Mouse (Mus musculus): Measurements from ENCODE around the gene Rexo4. TPM values are rescaled to one million over a fixed set of nuclear protein-coding genes. Genes with fewer than 3 reads are reported as not detected.

The Rexo4 gene
- polyA plus RNA-seq, 1 experiment from 2014 or later: 32.6 TPM

- DNase-seq (ENCODE audit: low spot score) (no peak), ATAC-seq (ENCODE audit: low FRiP score) (peak; percentile 58; the same call in 1 of the 2 replicates)
- WGBS: 2% methylated on average over 48 of the region's 49 CpGs
- Histone ChIP-seq H3K4me3 (replicated peaks; ENCODE audit: low read length) (peak overlapping the region; percentile 71), H3K9me3 (ENCODE audit: control insufficient read depth, low read length) (no peaks in the 10 kb centered on the region), H3K27me3 (ENCODE audit: control insufficient read depth, insufficient read depth, low read length) (no peaks in the 10 kb centered on the region), H3K9ac (peak overlapping the region; percentile 89), H3K4me1 (replicated peaks; ENCODE audit: control insufficient read depth, insufficient read depth, low read length) (peaks cover 17% of the 10 kb centered on the region), H3K4me2 (replicated peaks) (peak overlapping the region; percentile 94), H3K36me3 (replicated peaks; ENCODE audit: control insufficient read depth, insufficient read depth) (0 out of 2 replicates have a peak, but pooled peaks cover 26% of the 10 kb centered on the region), H3K27ac (peak overlapping the region; percentile 73)
These were observed 31.5 kb downstream of the Rexo4 start for GRCm38 (mm10) chr2:26932473-26933303.

GRCm38 (mm10) chr2:26930390-26930789 lies 33.8 kb downstream of the Rexo4 start:
- Histone ChIP-seq H3K27ac (no peak overlapping the region), H3K4me2 (replicated peaks) (no peak overlapping the region), H3K9ac (no peak overlapping the region), H3K36me3 (replicated peaks; ENCODE audit: control insufficient read depth, insufficient read depth) (peaks cover 47% of the 10 kb centered on the region), H3K9me3 (ENCODE audit: control insufficient read depth, low read length) (no peaks in the 10 kb centered on the region), H3K4me3 (replicated peaks; ENCODE audit: low read length) (no peak overlapping the region), H3K4me1 (replicated peaks; ENCODE audit: control insufficient read depth, insufficient read depth, low read length) (peaks cover 17% of the 10 kb centered on the region), H3K27me3 (ENCODE audit: control insufficient read depth, insufficient read depth, low read length) (no peaks in the 10 kb centered on the region)
- ATAC-seq (ENCODE audit: low FRiP score) (no peak), DNase-seq (ENCODE audit: low spot score) (peak; percentile 63)
- 33% methylated on average over 1 of the region's 1 CpGs for WGBS

GRCm38 (mm10) chr2:26927745-26928476 lies 36.3 kb downstream of the Rexo4 start:
- H3K4me2 ChIP-seq (replicated peaks): no peak overlapping the region
- no peak for DNase-seq (ENCODE audit: low spot score)
- H3K9me3 ChIP-seq (ENCODE audit: control insufficient read depth, low read length): no peaks in the 10 kb centered on the region
- peaks cover 17% of the 10 kb centered on the region for H3K4me1 ChIP-seq (replicated peaks; ENCODE audit: control insufficient read depth, insufficient read depth, low read length)
- H3K9ac ChIP-seq: no peak overlapping the region
- peaks cover 71% of the 10 kb centered on the region for H3K36me3 ChIP-seq (replicated peaks; ENCODE audit: control insufficient read depth, insufficient read depth)
- H3K27me3 ChIP-seq (ENCODE audit: control insufficient read depth, insufficient read depth, low read length): no peaks in the 10 kb centered on the region
- ATAC-seq (ENCODE audit: low FRiP score): no peak
- WGBS: 89% methylated on average over 6 of the region's 6 CpGs
- H3K27ac ChIP-seq: no peak overlapping the region
- no peak overlapping the region for H3K4me3 ChIP-seq (replicated peaks; ENCODE audit: low read length)

GRCm38 (mm10) chr2:26921784-26922183 lies 42.4 kb downstream of the Rexo4 start:
- Histone ChIP-seq H3K4me1 (replicated peaks; ENCODE audit: control insufficient read depth, insufficient read depth, low read length) (peaks cover 11% of the 10 kb centered on the region), H3K4me3 (replicated peaks; ENCODE audit: low read length) (no peak overlapping the region), H3K27ac (no peak overlapping the region), H3K9ac (no peak overlapping the region), H3K4me2 (replicated peaks) (no peak overlapping the region), H3K36me3 (replicated peaks; ENCODE audit: control insufficient read depth, insufficient read depth) (peaks cover 91% of the 10 kb centered on the region), H3K9me3 (ENCODE audit: control insufficient read depth, low read length) (no peaks in the 10 kb centered on the region), H3K27me3 (ENCODE audit: control insufficient read depth, insufficient read depth, low read length) (no peaks in the 10 kb centered on the region)
- no peak for DNase-seq (ENCODE audit: low spot score)
- 86% methylated on average over 9 of the region's 9 CpGs for WGBS
- no peak for ATAC-seq (ENCODE audit: low FRiP score)

GRCm38 (mm10) chr2:26920190-26920855 lies 43.9 kb downstream of the Rexo4 start:
- 91% methylated on average over 6 of the region's 6 CpGs for WGBS

GRCm38 (mm10) chr2:26919684-26920083 lies 44.5 kb downstream of the Rexo4 start:
- H3K9me3 ChIP-seq (ENCODE audit: control insufficient read depth, low read length): no peaks in the 10 kb centered on the region
- peaks cover 72% of the 10 kb centered on the region for H3K36me3 ChIP-seq (replicated peaks; ENCODE audit: control insufficient read depth, insufficient read depth)
- no peak for ATAC-seq (ENCODE audit: low FRiP score)
- DNase-seq (ENCODE audit: low spot score): no peak
- no peak overlapping the region for H3K4me2 ChIP-seq (replicated peaks)
- H3K4me1 ChIP-seq (replicated peaks; ENCODE audit: control insufficient read depth, insufficient read depth, low read length): peaks cover 21% of the 10 kb centered on the region
- no peak overlapping the region for H3K4me3 ChIP-seq (replicated peaks; ENCODE audit: low read length)
- no peak overlapping the region for H3K27ac ChIP-seq
- H3K27me3 ChIP-seq (ENCODE audit: control insufficient read depth, insufficient read depth, low read length): no peaks in the 10 kb centered on the region
- H3K9ac ChIP-seq: no peak overlapping the region
- 86% methylated on average over 3 of the region's 3 CpGs for WGBS

More at GRCm38 (mm10) chr2:26920190-26920855, 43.9 kb downstream of the Rexo4 start:
- no peak for DNase-seq (ENCODE audit: low spot score)
- Histone ChIP-seq H3K27me3 (ENCODE audit: control insufficient read depth, insufficient read depth, low read length) (no peaks in the 10 kb centered on the region), H3K4me1 (replicated peaks; ENCODE audit: control insufficient read depth, insufficient read depth, low read length) (peaks cover 17% of the 10 kb centered on the region), H3K36me3 (replicated peaks; ENCODE audit: control insufficient read depth, insufficient read depth) (peaks cover 76% of the 10 kb centered on the region), H3K9ac (no peak overlapping the region), H3K27ac (no peak overlapping the region), H3K4me3 (replicated peaks; ENCODE audit: low read length) (no peak overlapping the region), H3K9me3 (ENCODE audit: control insufficient read depth, low read length) (no peaks in the 10 kb centered on the region), H3K4me2 (replicated peaks) (no peak overlapping the region)
- ATAC-seq (ENCODE audit: low FRiP score): no peak

- peaks cover 28% of the 10 kb centered on the region for H3K4me1 ChIP-seq (replicated peaks; ENCODE audit: control insufficient read depth, insufficient read depth, low read length)
- peak overlapping the region; percentile 58; the same call in 1 of the 2 replicates for H3K27ac ChIP-seq
- no peaks in the 10 kb centered on the region for H3K9me3 ChIP-seq (ENCODE audit: control insufficient read depth, low read length)
- no peak for DNase-seq (ENCODE audit: low spot score)
- peaks cover 73% of the 10 kb centered on the region for H3K36me3 ChIP-seq (replicated peaks; ENCODE audit: control insufficient read depth, insufficient read depth)
- H3K4me2 ChIP-seq (replicated peaks): peak overlapping the region; percentile 88
- H3K27me3 ChIP-seq (ENCODE audit: control insufficient read depth, insufficient read depth, low read length): no peaks in the 10 kb centered on the region
- ATAC-seq (ENCODE audit: low FRiP score): 0 out of 2 replicates have a peak, but pooled peaks have one; percentile 9
- H3K9ac ChIP-seq: peak overlapping the region; percentile 63
- peak overlapping the region; percentile 58 for H3K4me3 ChIP-seq (replicated peaks; ENCODE audit: low read length)
- WGBS: 3% methylated on average over 13 of the region's 13 CpGs
These were observed 47.4 kb downstream of the Rexo4 start for GRCm38 (mm10) chr2:26916738-26917137.

- DNase-seq (ENCODE audit: low spot score) (peak; percentile 82), ATAC-seq (ENCODE audit: low FRiP score) (peak; percentile 85)
- Histone ChIP-seq H3K27ac (peak within 1 kb of the TSS; percentile 58), H3K4me2 (replicated peaks) (peak within 1 kb of the TSS; percentile 88), H3K36me3 (replicated peaks; ENCODE audit: control insufficient read depth, insufficient read depth) (peaks cover 69% of the 10 kb centered on the region), H3K9ac (peak within 1 kb of the TSS; percentile 63), H3K4me3 (replicated peaks; ENCODE audit: low read length) (peak within 1 kb of the TSS; percentile 58), H3K27me3 (ENCODE audit: control insufficient read depth, insufficient read depth, low read length) (no peaks in the 10 kb centered on the region), H3K4me1 (replicated peaks; ENCODE audit: control insufficient read depth, insufficient read depth, low read length) (peaks cover 31% of the 10 kb centered on the region), H3K9me3 (ENCODE audit: control insufficient read depth, low read length) (no peaks in the 10 kb centered on the region)
- WGBS: 1% methylated on average over 47 of the region's 47 CpGs
These were observed 48.1 kb downstream of the Rexo4 start, which contains the start of the genes Surf2 and Surf1 for GRCm38 (mm10) chr2:26915927-26916728. Gene Surf2 (plus strand): TSS chr2:26916367. Gene Surf1 (minus strand): TSS chr2:26916530.

All from hindbrain, embryonic 14.5 days (tissue).